Comparison of ENCODE assay signal across 10 mouse cellular contexts in genomic region chr13:108542342-108542761, GRCm38 (mm10).
A peak's percentile ranks its signal among the peaks of the same experiment; 100 is the strongest.
DNase-seq lines count a peak whose midpoint lies in the region; ATAC-seq and TF ChIP-seq lines count a peak whose summit lies in the region.
"Had no signal": no experiment of that assay in that cellular context is flagged by ENCODE, and none has a peak within 500 bp of the region (broad histone marks: within the 10 kb centered on the region; RNA-seq: fewer than 3 reads in every experiment).

No protein-coding gene starts in this region.

- no peaks in the 10 kb centered on the region for H3K9me3 ChIP-seq in heart, embryonic 12.5 days (replicated peaks)
- no peaks in the 10 kb centered on the region for H3K9me3 ChIP-seq in heart, postnatal 0 days (replicated peaks; ENCODE audit: control insufficient read depth, low read length)
- H3K9me3 ChIP-seq in stomach, embryonic 16.5 days (replicated peaks; ENCODE audit: control insufficient read depth, low read length): no peaks in the 10 kb centered on the region
- H3K9me3 ChIP-seq in intestine, postnatal 0 days (ENCODE audit: control insufficient read depth): no peaks in the 10 kb centered on the region
- H3K9me3 ChIP-seq in midbrain, embryonic 11.5 days (ENCODE audit: control insufficient read depth, low read length): no peaks in the 10 kb centered on the region
- H3K9me3 ChIP-seq: limb, embryonic 12.5 days had no signal

- ATAC-seq in heart, embryonic 12.5 days (ENCODE audit: insufficient number of reproducible peaks, low FRiP score): no peak
- ATAC-seq in heart, postnatal 0 days (ENCODE audit: insufficient read depth, low read depth): no peak
- ATAC-seq in stomach, embryonic 16.5 days (ENCODE audit: insufficient read depth, low FRiP score): peak; percentile 37; the same call in 1 of the 2 replicates
- no peak for ATAC-seq in intestine, postnatal 0 days
- no peak for ATAC-seq in midbrain, embryonic 11.5 days (ENCODE audit: low FRiP score)

- H3K4me1 ChIP-seq in heart, embryonic 12.5 days (replicated peaks): no peaks in the 10 kb centered on the region
- H3K4me1 ChIP-seq in heart, postnatal 0 days (ENCODE audit: control insufficient read depth, insufficient read depth): no peaks in the 10 kb centered on the region
- H3K4me1 ChIP-seq in stomach, embryonic 16.5 days (ENCODE audit: control insufficient read depth, insufficient read depth, low read length): no peaks in the 10 kb centered on the region
- no peaks in the 10 kb centered on the region for H3K4me1 ChIP-seq in intestine, postnatal 0 days (replicated peaks; ENCODE audit: control insufficient read depth, insufficient read depth, low read length)
- no peaks in the 10 kb centered on the region for H3K4me1 ChIP-seq in midbrain, embryonic 11.5 days (ENCODE audit: control insufficient read depth, insufficient read depth, low read length)

- TF ChIP-seq EP300 in heart, postnatal 0 days (IDR thresholded peaks at IDR 0.05; ENCODE audit: low read depth): no peak

- H3K4me3 ChIP-seq in heart, embryonic 12.5 days: no peak overlapping the region
- no peak overlapping the region for H3K4me3 ChIP-seq in heart, postnatal 0 days (ENCODE audit: low read depth, low read length)
- no peak overlapping the region for H3K4me3 ChIP-seq in stomach, embryonic 16.5 days (replicated peaks; ENCODE audit: low read length)
- no peak overlapping the region for H3K4me3 ChIP-seq in intestine, postnatal 0 days (ENCODE audit: low read depth, low read length)
- no peak overlapping the region for H3K4me3 ChIP-seq in midbrain, embryonic 11.5 days (ENCODE audit: low read depth, low read length)
- H3K4me3 ChIP-seq: limb, embryonic 12.5 days; myocyte had no signal

- WGBS in heart, embryonic 12.5 days: 71% methylated on average over 5 of the region's 5 CpGs
- 66% methylated on average over 5 of the region's 5 CpGs for WGBS in heart, postnatal 0 days
- WGBS in stomach, embryonic 16.5 days: 49% methylated on average over 5 of the region's 5 CpGs
- WGBS in intestine, postnatal 0 days: 69% methylated on average over 5 of the region's 5 CpGs
- 88% methylated on average over 5 of the region's 5 CpGs for WGBS in midbrain, embryonic 11.5 days

- peak; percentile 24 to 39 for DNase-seq in heart, adult 18-20 months
- DNase-seq in lung, postnatal 10 days: peak; percentile 26
- no peak for DNase-seq in lung, postnatal 25 days (ENCODE audit: low spot score)
- peak; percentile 36 for DNase-seq in heart, postnatal 0 days (ENCODE audit: low spot score)
- no peak for DNase-seq in midbrain, embryonic 11.5 days (ENCODE audit: low spot score, missing footprints)

- H3K9ac ChIP-seq in heart, embryonic 12.5 days: no peak overlapping the region
- H3K9ac ChIP-seq in heart, postnatal 0 days (replicated peaks; ENCODE audit: low read depth, low read length): no peak overlapping the region
- no peak overlapping the region for H3K9ac ChIP-seq in stomach, embryonic 16.5 days (ENCODE audit: low read length)
- H3K9ac ChIP-seq in intestine, postnatal 0 days (ENCODE audit: low read depth, low read length): no peak overlapping the region
- no peak overlapping the region for H3K9ac ChIP-seq in midbrain, embryonic 11.5 days (ENCODE audit: low read length)
- H3K9ac ChIP-seq: limb, embryonic 12.5 days had no signal

- H3K36me3 ChIP-seq in heart, embryonic 12.5 days: no peaks in the 10 kb centered on the region
- H3K36me3 ChIP-seq in heart, postnatal 0 days (replicated peaks; ENCODE audit: control insufficient read depth, insufficient read depth, low read length): no peaks in the 10 kb centered on the region
- H3K36me3 ChIP-seq in stomach, embryonic 16.5 days (ENCODE audit: control insufficient read depth, insufficient read depth, low read length): no peaks in the 10 kb centered on the region
- H3K36me3 ChIP-seq in intestine, postnatal 0 days (ENCODE audit: control insufficient read depth, insufficient read depth): no peaks in the 10 kb centered on the region
- no peaks in the 10 kb centered on the region for H3K36me3 ChIP-seq in midbrain, embryonic 11.5 days (ENCODE audit: control insufficient read depth, insufficient read depth, low read length)
- H3K36me3 ChIP-seq: limb, embryonic 12.5 days had no signal

- no peaks in the 10 kb centered on the region for H3K27me3 ChIP-seq in heart, embryonic 12.5 days (replicated peaks)
- H3K27me3 ChIP-seq in heart, postnatal 0 days (ENCODE audit: control insufficient read depth, insufficient read depth, low read length): no peaks in the 10 kb centered on the region
- H3K27me3 ChIP-seq in stomach, embryonic 16.5 days (ENCODE audit: control insufficient read depth, insufficient read depth, low read length): no peaks in the 10 kb centered on the region
- no peaks in the 10 kb centered on the region for H3K27me3 ChIP-seq in intestine, postnatal 0 days (replicated peaks; ENCODE audit: control insufficient read depth, insufficient read depth, low read length)
- no peaks in the 10 kb centered on the region for H3K27me3 ChIP-seq in midbrain, embryonic 11.5 days (ENCODE audit: control insufficient read depth, insufficient read depth, low read length)
- H3K27me3 ChIP-seq: limb, embryonic 12.5 days had no signal

- no peak overlapping the region for H3K27ac ChIP-seq in heart, embryonic 12.5 days (ENCODE audit: poor library complexity, severe bottlenecking)
- H3K27ac ChIP-seq in heart, postnatal 0 days (ENCODE audit: low read depth): peak overlapping the region; percentile 8; the same call in 1 of the 2 replicates
- H3K27ac ChIP-seq in stomach, embryonic 16.5 days (ENCODE audit: low read length): 0 out of 2 replicates have a peak overlapping the region, but pooled peaks have one; percentile 24
- no peak overlapping the region for H3K27ac ChIP-seq in intestine, postnatal 0 days (ENCODE audit: low read depth, low read length)
- H3K27ac ChIP-seq in midbrain, embryonic 11.5 days (ENCODE audit: low read depth, low read length): no peak overlapping the region
- H3K27ac ChIP-seq: limb, embryonic 12.5 days had no signal

- no peak for TF ChIP-seq CTCF in heart, postnatal 0 days (IDR thresholded peaks at IDR 0.05; ENCODE audit: low read depth)
- no peak for TF ChIP-seq CTCF in intestine, postnatal 0 days (IDR thresholded peaks at IDR 0.05; ENCODE audit: low read depth)

- H3K4me2 ChIP-seq in heart, embryonic 12.5 days: no peak overlapping the region
- H3K4me2 ChIP-seq in heart, postnatal 0 days (ENCODE audit: low read depth, low read length): no peak overlapping the region
- H3K4me2 ChIP-seq in stomach, embryonic 16.5 days (ENCODE audit: low read depth, low read length): no peak overlapping the region
- no peak overlapping the region for H3K4me2 ChIP-seq in intestine, postnatal 0 days (replicated peaks; ENCODE audit: low read depth)
- no peak overlapping the region for H3K4me2 ChIP-seq in midbrain, embryonic 11.5 days
- H3K4me2 ChIP-seq: limb, embryonic 12.5 days had no signal

Comparison
In these comparisons a context has a peak if more than half of its experiments do, and no peak if none do; other contexts are left out.
1. DNase-seq: peak in heart, adult 18-20 months (2 of 2), lung, postnatal 10 days (single experiment) and heart, postnatal 0 days (single experiment); none in lung, postnatal 25 days (single experiment) and midbrain, embryonic 11.5 days (single experiment).
2. H3K27ac ChIP-seq: peak in heart, postnatal 0 days (single experiment) and stomach, embryonic 16.5 days (single experiment); none in heart, embryonic 12.5 days (single experiment), intestine, postnatal 0 days (single experiment) and midbrain, embryonic 11.5 days (single experiment).